Mouse (Mus musculus) neural tube, embryonic 11.5 days (tissue): ENCODE measurements at regions not wholly inside any gene's neighbourhood (a gene's known extent, or its start where the extent isn't known, plus 50 kb on each side); places are given as distances from the start of the nearest gene placed in this dataset.
A peak's percentile ranks its signal among the peaks of the same experiment; 100 is the strongest.

Experiments used
- ATAC-seq: fragments of 200-750 bp; cut with Nextera tagmentation; 2 replicates; pipeline ENCODE4 v1.8.0; 2017; ENCODE audit warnings: moderate number of reproducible peaks, mild to moderate bottlenecking, moderate TSS enrichment, moderate library complexity; ENCODE audit not compliant: insufficient read depth, low FRiP score, low TSS enrichment
- DNase-seq: peaks from one replicate; pipeline ENCODE4 v3.0.0-alpha.2; 2015; ENCODE audit warnings: low spot score
- H3K27ac ChIP-seq: fragments of 300-500 bp; sonication (generic); 2 replicates; pipeline ENCODE4 v1.5.1; 2014; ENCODE audit warnings: low read depth, mild to moderate bottlenecking, low read length
- H3K27me3 ChIP-seq: fragments of 300-500 bp; sonication (generic); 2 replicates; pipeline ENCODE4 v1.6.1; 2014; ENCODE audit warnings: mild to moderate bottlenecking, low read length, mixed read lengths; ENCODE audit not compliant: control insufficient read depth, insufficient read depth
- H3K36me3 ChIP-seq: fragments of 300-500 bp; sonication (generic); 2 replicates; pipeline ENCODE4 v1.6.1; 2014; ENCODE audit warnings: mild to moderate bottlenecking, low read length, moderate library complexity, mixed read lengths; ENCODE audit not compliant: control insufficient read depth, insufficient read depth
- H3K4me1 ChIP-seq: fragments of 300-500 bp; sonication (generic); 2 replicates; pipeline ENCODE4 v1.6.1; 2014; ENCODE audit warnings: low read length, mixed read lengths; ENCODE audit not compliant: control insufficient read depth, insufficient read depth
- H3K4me2 ChIP-seq: fragments of 300-500 bp; sonication (generic); 2 replicates; pipeline ENCODE4 v1.6.1; 2014; ENCODE audit warnings: low read depth, mild to moderate bottlenecking, moderate library complexity
- H3K4me3 ChIP-seq: fragments of 300-500 bp; sonication (generic); 2 replicates; pipeline ENCODE4 v1.5.1; 2014; ENCODE audit warnings: low read depth, low read length
- H3K9ac ChIP-seq: fragments of 300-500 bp; sonication (generic); 2 replicates; pipeline ENCODE4 v1.6.1; 2014; ENCODE audit warnings: mild to moderate bottlenecking, low read length
- H3K9me3 ChIP-seq: fragments of 300-500 bp; sonication (generic); 2 replicates; pipeline ENCODE4 v1.6.1; 2016; ENCODE audit warnings: low read length; ENCODE audit not compliant: control insufficient read depth
- WGBS: fragments of 180-500 bp; shearing (Covaris S2); extraction: QIAGEN DNeasy Blood & Tissue Kit; methylation state at CpG from one replicate; pipeline ENCODE4 v1.1.7; 2014; 5-methylcytosine and 5-hydroxymethylcytosine counted together

DNA sequence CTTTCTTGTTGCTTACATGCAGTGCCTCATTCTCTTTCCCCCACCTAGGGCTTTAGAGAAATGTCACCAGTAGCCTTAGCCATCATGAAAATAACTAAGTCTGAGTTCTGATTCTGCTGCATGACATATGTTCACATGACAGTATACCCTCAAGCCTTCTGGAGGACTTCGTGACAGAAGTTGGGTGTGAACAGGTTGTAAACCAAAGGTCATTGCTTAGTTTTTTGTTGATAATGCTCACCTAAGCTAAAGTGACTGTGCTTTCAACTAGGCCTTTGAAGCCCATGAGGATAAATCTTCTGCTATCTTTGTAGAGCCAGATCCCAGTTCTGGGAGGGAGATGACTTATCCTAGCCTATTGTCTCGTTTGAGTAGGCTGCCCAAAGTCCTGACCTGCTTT, 118.1 kb upstream of the Mamld1 start:
- H3K9me3 ChIP-seq, result no peaks in the 10 kb centered on the region
- WGBS, result 56% methylated on average over 2 of the region's 2 CpGs
- no peak for ATAC-seq
- H3K4me3 ChIP-seq, result no peak overlapping the region
- H3K9ac ChIP-seq, result no peak overlapping the region
- no peak overlapping the region for H3K27ac ChIP-seq
- no peak overlapping the region for H3K4me2 ChIP-seq
- H3K36me3 ChIP-seq, result no peaks in the 10 kb centered on the region
- H3K27me3 ChIP-seq, result no peaks in the 10 kb centered on the region
- no peaks in the 10 kb centered on the region for H3K4me1 ChIP-seq
- no peak for DNase-seq

DNA sequence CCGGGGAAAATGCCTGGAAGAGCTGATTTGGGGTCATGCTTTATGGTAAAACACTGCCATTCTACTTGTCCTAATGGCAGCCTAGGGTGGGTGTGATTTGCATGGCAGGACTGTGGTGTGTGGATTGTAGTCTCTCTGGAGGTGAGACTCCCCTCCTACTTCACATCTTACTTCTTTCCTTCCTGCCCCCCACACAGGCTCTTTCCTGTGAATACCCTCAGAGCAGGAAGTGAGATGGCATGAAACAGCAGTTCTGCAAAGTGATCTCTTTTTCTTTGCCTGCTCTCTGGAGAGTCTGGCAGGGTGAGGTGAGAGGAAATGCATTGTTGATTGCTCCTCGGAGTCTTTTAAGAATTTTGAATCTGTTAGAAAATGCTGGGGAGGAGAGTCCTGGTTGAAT, 104.7 kb upstream of the Mamld1 start:
- Histone ChIP-seq H3K9ac (no peak overlapping the region), H3K9me3 (no peaks in the 10 kb centered on the region), H3K27me3 (no peaks in the 10 kb centered on the region), H3K4me2 (no peak overlapping the region), H3K4me3 (no peak overlapping the region), H3K27ac (no peak overlapping the region), H3K36me3 (no peaks in the 10 kb centered on the region), H3K4me1 (no peaks in the 10 kb centered on the region)
- DNase-seq, result no peak
- no peak for ATAC-seq
- 65% methylated on average over 2 of the region's 2 CpGs for WGBS

DNA sequence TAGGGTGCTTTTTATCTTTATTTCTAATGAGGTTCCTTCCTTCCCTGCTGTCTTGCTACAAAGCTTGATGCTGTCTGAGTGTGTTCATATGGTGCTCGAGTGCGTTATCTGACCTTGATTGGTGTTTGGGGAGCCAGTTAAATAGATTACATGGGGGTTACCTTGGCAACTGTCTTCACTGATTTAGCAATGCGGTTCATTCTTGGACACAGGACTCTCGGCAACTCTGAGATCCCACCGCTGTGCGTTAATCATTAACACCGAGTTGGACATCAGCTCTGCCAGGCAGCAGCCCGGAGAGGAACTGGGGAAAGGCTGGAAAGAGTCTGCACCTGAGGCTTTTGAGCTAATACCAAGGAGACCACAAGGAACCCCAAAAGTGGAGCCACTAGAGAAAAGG, 104.0 kb upstream of the Mamld1 start:
- Histone ChIP-seq H3K9me3 (no peaks in the 10 kb centered on the region), H3K36me3 (no peaks in the 10 kb centered on the region), H3K9ac (no peak overlapping the region), H3K4me3 (no peak overlapping the region), H3K4me1 (no peaks in the 10 kb centered on the region), H3K27ac (no peak overlapping the region), H3K4me2 (no peak overlapping the region), H3K27me3 (no peaks in the 10 kb centered on the region)
- DNase-seq, result peak; percentile 16
- ATAC-seq, result peak; percentile 55; the same call in 1 of the 2 replicates
- WGBS, result 49% methylated on average over 8 of the region's 8 CpGs

DNA sequence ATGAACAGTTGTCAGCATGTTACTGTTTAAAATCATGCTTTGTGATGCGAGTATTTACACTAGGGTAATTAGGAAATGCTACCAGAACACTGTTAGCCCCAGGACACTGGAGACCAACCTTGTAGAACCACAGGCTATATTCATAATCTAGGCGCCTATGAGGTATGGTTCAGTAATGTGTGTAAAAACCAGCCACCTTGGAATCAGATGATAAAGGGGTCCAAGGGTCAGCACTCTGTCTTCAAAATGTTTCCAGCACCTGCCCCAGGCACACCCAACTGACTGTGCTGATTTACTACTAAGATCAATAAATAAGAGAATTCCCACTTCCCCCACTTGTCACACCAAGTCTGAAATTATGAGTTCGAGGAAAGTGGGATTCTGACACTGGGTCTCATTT, 100.8 kb upstream of the Mamld1 start:
- ATAC-seq, result no peak
- H3K9me3 ChIP-seq, result no peaks in the 10 kb centered on the region

DNA sequence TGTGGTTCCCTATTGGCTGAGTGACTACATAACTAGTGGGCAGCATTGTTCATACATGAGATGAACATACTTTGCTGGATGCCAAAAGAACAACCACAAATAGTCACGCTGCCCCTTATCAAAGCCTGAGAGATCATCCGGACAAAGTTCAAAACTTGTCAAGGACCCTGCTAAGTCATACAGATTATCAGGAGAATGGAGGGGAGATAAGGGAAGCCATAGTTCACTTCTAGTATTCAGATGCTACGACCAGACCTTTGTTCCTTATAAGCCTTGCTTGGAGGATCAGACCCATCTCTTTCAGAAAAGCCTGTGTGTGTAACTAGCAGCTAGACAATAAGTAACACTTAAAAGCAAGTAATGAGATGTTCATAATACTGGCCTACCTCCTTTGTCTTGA, 97.0 kb upstream of the Mamld1 start:
- Histone ChIP-seq H3K36me3 (no peaks in the 10 kb centered on the region), H3K9me3 (no peaks in the 10 kb centered on the region), H3K4me3 (no peak overlapping the region), H3K27me3 (no peaks in the 10 kb centered on the region), H3K4me1 (no peaks in the 10 kb centered on the region), H3K4me2 (no peak overlapping the region), H3K27ac (no peak overlapping the region), H3K9ac (no peak overlapping the region)
- WGBS, result 91% methylated on average over 3 of the region's 3 CpGs
- DNase-seq, result no peak
- no peak for ATAC-seq

More for the DNA sequence above, 100.8 kb upstream of the Mamld1 start:
- Histone ChIP-seq H3K9ac (no peak overlapping the region), H3K36me3 (no peaks in the 10 kb centered on the region), H3K4me3 (no peak overlapping the region), H3K4me1 (no peaks in the 10 kb centered on the region), H3K4me2 (no peak overlapping the region), H3K27me3 (no peaks in the 10 kb centered on the region), H3K27ac (no peak overlapping the region)
- no peak for DNase-seq
- WGBS, result 80% methylated on average over 3 of the region's 3 CpGs
